Mouse (Mus musculus) kidney, adult 8-10 months (tissue): ENCODE measurements around the gene Phgr1.

Experiments used
- DNase-seq, 2 experiments: peaks; one replicate each; pipeline ENCODE4 v3.0.0; 2022

Phgr1 gene

DNA sequence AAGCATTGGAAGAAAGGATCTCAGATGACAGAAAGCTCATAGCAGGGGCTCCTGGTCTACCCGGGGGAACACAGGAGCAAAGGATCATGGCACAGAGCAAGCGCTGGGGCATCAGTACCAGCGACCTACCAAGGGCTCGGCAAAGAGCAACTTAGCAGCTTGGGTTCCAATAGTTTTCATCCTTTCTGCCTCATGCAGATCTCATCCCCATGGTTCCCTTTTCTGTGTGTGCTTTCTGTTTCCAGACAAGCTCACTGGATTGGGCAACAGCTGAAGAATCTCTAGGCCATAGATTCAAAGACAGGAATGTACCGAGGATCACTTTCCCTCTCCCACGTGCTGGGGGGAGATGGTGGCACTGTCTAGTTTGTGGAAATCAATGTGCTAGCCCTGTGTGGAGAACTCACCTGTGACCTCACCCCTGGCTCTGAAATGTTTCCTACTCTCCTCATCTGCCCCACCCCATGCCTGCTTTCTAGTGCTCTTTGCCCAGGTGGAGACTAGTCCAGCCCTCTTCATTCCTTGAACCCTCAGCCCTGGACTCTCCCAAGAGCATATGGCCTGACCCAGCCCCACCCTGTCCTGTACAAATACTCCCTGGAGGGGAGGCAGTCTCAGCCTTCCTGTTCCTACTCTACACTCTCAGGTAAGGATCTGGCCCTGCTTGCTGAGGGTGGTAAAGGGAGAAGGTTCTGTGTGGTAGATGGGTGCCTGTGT lies at the start of gene Phgr1:
Phgr1 (plus strand) TSS at position 612 of the 717 bp plus-strand sequence.
- no peak for DNase-seq

DNA sequence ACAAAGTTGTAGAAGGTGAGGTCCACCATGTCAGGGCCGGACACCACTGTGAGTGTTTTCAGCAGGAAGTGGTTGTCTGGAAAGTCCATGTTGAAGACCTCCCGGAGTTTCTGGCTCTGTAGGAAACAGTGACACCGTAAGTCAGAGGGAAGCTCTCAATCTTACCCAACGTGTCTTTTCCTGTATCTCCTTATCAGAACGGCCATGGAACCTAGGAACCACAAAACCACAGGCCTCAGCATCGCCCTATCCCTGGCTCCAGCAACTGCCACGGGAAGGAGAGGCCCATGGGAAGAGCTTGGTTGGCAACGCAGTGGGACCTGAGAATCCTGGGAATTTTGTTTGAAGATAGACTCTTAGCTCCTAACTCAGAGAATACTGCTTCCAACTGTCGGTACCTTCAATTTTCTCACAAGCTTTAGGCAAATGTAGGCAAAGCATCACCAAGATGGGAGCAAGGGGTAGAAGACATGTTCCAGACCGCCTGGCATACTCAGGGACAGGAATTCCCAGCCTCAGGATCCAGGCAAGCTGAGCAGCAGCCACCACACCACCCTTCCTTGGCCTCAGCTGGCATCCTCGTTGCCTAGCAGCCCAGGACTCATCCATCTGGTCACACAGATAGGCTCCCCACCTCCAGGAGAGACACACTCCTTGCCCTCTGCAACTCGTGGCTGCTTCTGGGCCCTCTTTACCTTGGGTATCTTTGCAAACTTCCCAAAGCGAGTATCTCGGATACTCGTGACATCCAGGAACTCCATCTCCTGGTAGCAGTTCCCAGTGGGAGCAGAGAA lies 48.7 kb upstream of the Phgr1 start:
- DNase-seq, result no peak

DNA sequence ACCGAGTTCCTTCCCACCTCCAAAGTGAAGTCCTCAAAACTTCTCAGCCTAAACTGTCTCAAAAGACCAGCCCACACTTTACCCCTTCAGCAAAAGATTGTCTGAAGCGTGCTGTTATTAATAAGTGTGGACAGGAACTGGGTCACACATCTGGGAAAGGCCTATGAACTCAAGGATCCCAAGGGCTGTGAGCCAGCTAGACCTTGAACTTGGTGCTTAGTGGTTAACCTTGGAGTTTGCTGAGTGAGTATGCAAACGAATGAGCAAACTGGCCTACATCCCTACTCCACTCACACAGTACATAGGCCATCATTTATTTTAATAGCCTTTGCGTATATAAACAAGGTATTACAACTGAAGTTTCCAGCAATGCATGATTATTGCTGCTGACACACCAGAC lies 47.1 kb upstream of the Phgr1 start:
- peak; percentile 37 to 61 for DNase-seq

DNA sequence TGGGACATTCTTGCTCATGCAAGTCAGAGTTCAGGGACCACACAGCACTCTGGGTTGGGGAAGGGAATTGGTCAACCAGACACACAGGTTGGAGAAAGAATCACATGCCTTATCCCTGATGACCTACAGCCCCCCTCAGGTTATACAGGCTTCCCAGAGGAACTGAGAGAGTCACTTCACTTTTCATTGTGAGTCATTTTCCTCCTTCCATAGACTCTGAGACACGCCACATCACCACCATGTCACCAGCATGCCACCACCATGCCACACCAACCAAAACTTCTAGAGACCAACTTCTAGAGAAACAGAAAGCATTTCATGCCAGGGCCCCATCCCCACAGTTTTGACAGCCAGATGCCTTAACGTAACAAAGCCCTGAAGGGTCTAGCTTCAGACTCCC lies 45.7 kb upstream of the Phgr1 start:
- no peak for DNase-seq

DNA sequence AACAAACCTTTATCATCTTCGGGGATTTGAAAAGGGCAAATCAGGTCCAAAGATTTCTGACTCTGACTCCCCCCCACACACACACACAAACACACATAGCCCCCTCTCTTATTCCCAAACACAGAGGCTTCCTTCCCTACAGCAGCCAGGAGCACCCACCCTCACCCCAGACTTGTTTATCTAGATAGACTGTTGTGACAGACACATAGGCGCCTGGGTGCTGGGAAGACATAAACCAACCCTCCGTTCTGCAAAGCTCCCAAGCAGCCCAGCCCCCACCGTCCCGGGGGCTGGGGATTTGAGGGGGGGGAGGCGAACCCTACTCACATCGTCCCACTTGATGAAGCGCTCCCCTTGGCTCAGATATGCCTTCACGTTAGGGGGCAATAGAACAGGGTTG lies 44.7 kb upstream of the Phgr1 start:
- DNase-seq, result no peak

DNA sequence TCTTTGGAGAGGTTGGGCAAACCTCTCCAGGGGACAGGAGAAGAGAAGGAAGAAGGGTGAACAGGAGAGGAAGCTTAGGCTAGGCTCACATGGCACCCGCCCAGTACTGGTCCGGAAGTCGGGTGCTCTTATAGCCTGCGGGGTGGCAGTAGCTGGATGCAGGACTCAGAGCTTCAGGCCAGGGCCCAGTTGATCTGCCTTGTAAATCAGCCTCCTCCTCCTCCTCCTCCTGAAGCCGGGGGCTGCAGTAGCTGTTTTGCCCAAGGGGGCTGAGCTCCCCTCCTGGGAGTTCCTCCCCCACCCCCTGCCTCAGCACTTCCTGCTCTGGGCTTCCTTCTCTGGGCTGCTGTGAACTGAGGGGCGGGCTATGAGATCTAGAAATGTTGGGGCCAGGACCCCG lies 44.2 kb upstream of the Phgr1 start, which contains the start of gene Plcb2:
Plcb2 (minus strand) TSS at position 102 of the 400 bp plus-strand sequence.
- no peak for DNase-seq

DNA sequence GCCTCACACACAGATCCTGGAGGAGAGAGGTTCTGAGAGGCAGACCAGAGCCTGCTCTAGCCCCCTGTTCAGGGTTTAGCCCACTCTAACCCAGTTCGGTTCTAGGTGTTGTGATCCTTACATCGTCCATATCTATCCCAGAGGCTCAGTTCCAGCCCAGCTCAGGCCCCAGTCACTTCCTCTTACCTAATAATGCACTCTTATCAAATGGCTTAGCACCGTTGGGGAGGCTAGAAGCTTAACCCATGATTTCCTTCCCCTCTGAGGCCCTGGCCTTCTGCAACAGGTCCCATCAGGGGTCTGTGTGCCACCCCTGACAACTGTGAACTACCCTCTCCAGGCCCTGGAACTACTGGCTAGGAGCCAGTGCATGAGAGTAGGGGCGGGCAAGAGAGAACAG lies 43.4 kb upstream of the Phgr1 start:
- no peak for DNase-seq

DNA sequence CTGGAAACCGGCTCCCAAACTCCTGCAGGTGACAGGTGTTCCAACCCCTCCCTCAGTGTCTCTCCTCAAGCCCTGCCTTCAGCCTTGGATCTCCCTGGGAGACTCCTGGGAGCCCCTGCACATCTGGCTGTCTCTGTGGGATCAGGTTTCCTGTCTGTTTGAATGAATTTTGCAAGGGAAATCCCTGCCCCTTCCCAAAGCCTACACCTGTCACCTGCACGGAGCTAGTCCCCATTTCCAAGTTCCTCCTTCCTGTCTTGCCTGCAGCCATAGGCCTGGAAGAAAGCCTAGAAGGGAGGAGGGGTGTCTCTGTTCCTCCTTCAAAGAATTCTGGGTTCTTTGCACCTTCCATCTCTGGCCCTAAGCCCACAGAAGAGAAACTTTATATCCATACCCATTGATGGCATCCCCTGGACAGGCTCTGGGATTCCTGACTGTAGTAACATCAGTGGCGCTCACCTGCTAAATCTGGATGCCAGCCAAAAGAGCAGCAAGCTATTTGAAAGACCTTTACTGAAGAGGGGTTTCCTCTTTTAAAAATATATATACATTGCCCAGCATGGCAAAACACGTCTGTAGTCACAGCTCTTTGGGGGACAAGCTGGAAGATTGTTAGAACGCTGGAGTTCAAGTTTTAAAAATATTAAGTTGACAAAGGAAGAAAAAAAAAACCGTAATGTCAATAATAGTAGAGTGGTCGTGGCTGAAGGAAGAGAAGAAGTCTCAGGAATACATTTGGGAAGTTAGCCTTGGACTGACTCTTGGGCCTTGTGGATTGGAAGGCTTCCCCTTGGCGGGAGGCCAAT lies 42.5 kb upstream of the Phgr1 start:
- no peak for DNase-seq

DNA sequence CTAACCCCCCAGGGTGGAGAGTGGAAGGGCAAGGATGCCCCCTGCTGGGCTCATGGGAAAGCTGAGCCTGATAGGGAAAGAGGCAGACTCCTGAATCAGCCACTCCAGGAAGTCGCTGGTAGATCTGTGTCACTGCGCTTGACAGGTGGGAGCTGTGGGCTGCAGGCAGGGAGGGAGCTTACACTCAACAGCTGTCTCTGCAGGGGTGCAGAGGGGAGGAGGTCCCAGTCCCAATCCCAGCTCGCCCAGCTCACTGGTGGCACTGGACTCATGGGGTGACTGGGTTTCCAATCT lies 42.0 kb upstream of the Phgr1 start:
- DNase-seq, result peak; percentile 58 to 75

DNA sequence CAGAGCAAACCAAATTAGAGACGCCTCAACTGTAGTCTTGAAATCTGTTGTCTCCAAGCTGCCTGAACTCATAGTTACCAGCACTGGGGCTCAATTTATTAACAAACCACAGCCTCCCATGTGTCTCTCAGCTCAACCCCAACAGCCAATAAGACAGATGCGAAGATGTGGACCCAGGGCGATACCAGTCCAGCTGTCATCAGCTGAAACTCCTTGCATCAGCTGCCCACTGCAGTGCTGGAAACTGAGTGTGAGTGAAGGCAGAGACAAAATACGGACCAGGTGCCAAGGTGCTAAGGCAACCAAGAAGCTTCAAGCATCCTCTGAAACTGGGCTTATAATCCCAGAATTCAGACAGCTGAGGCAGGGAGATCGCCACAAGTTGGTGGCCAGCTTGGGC lies 40.6 kb upstream of the Phgr1 start:
- DNase-seq, result no peak

DNA sequence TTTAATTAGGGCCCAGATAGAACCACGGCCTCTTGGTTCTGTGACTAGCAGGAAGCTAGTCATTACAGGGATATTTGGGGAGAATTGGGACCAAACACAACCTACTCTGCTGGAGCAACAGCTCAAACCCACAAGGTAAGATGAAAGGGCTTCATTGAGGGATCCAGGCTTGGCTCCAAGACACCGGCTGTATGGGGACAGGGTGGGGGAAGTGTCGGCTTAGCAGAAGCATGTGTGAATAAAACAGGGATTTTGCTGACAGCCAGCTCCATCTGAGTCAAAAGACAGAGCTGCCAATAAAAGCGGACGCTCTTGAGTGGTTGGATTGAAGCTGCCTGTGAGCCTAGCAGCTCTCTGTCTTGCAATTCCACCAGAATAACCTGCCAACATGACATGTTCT lies 39.2 kb upstream of the Phgr1 start:
- DNase-seq, result no peak

DNA sequence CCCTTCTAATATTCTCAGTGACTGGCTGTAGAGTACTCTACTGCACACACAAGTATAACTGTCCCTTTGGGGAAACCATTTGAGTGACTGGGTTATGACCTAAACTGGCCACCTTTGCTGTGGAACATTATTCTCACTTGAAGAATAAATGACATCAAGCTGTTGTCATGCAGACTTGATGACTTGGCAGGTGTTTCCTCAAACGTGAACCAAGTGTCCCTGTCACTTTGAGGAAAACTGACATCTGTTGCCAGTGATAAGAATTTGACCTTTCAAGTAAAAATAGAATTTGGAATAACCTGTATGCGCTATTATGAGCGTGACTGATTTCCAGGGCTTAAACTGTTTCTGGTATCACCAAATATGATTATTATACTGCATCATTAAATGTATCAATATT lies 32.2 kb upstream of the Phgr1 start:
- no peak for DNase-seq

DNA sequence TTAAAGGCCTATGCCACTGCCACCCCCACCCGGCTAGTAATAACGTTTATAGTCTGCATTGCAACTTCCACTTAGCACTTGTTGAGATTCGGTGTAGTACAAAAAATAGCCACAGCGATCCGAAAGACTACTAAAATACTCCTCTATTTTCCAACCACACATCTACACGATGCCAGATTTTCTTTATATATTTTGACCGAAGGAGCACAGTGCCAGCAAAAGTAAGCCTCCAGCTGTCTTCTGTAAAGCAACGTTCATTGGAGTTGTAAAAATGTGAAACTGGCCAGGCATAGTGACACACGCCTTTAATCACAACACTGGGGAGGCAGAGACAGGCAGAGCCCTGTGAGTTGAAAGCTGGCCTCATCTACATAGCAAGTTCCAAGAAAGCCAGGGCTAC lies 31.4 kb upstream of the Phgr1 start:
- DNase-seq, result no peak

DNA sequence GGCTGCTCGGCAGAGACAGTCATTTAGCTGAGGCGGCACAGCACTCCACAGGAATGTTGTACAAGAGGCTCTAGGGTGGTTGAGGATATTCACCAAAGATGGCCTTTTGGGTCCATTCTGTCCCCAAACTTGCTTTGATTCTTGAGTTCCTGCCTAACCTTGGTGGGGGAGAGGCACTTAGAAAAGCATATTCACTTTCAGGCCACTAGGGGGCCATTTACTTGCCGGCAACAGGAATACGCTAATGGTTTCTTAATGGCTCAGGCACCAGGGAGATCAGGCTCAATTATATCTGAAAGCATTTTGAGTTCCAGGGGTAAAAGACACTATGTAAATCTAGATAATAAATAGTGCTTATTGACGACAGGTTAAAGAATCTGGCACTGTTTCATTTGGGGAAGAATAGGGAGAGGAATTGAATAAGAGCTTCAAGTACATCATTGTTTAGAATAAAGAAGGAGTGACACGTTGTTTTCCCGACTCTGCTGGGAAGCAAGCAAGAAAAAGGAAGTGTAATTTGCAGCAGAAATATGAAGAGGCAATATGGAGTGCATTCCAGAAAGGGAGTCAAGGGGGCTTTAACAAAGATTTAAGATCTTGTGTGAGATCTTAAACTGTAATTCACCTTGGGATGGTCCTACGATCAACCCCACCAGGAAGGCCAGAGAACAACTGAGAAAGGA lies 29.2 kb upstream of the Phgr1 start:
- peak; percentile 37 to 46 for DNase-seq

DNA sequence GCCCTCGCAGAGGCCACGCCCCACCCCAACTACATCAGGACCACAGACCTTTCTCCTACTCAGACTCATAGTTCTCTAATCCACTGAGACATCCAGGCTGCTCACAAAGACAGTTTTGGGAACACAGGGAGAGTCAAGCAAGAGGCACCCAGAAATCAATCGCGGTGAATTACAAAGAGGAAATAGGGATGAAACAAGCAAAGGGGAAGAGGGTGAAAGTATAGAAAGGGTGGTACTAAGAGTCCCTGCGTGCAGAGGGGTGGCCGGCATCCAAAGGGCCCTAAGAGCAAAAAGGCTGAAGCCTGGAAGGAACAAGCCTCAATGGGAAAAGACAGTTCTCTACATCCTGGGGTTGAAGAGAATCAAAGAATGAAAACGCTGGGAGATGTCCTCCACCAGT lies 27.9 kb upstream of the Phgr1 start:
- DNase-seq, result no peak

DNA sequence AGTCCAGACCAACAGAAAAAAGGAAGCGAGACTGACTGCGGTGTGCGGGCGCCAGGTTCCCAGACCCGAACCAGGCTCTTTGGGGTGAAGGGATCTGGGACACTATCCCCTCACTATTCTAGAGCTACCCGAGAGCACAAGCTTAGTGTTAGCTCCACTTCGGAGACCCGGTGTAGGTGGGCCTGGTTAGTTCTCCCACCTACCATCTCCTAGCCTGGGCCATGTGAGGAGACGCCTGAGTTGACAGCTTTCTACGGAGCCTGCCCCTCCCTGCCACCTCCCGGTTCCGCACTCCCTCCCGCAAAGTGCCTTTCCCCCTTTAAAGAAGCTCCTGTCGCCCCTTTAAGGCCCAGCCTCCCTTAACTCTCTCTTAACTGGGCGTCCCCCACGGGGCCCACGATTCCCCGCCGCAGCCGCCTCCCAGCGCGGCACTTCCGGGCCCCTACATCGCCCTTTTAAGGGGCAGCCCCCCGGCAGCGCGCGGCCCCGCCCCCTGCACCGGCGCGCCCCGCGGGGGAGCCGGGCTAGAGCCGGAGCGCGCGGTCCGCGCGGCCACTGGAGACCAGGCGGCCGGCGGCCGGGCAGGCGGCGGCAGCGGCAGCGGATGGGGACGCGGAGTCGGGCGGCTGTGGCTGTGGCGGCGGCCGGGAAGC lies 27.2 kb upstream of the Phgr1 start, which contains the start of gene Inafm2:
Inafm2 (plus strand) TSS at position 527 of the 653 bp plus-strand sequence.
- DNase-seq, result peak; percentile 90 to 92

DNA sequence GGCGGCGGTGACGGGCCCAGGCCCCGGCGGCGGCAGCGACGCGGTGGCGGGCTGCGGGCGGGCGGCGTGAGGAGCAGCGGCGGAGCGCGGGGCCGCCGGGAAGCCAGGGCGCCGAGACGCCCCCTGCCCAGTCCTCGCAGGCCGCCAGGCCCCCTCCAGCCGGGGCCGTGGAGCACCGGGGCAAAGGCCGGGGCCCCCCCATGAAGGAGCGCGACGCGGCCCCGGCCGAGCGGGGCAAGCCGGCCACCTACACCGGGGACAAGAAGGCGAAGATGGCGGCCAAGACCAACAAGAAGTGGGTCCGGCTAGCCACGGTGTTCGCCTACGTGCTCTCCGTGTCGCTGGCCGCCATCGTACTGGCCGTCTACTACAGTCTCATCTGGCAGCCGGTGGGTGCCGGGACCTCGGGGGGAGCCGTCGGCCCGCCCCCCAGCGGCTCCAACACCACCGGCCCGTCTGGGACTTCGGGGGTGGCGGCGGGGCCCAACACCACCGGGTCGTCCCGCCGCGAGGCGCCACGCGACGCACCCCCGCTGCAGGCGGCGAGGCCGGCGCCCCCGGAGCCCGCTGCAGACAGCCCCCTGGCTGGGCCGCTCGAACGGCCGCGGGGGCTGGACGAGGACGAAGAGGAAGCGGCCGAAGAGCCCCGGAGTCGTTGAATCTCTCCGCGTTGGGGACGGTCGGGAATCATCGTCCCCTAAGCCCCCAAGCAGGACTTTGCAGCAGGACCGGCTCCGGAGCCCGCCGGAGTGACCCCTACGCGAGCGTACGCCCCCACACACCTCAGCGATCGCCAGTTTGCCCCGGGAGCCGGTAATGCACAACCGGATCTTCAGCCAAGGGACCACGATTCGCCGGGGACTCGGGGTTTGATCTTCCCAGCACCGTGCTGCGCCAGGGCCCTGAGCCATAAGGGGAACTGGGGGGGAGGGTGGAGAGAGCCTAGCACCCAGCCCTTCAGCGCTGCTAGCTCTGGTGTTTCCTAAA lies 26.4 kb upstream of the Phgr1 start:
- DNase-seq, result peak in 1 of 2 experiments; percentile 15

DNA sequence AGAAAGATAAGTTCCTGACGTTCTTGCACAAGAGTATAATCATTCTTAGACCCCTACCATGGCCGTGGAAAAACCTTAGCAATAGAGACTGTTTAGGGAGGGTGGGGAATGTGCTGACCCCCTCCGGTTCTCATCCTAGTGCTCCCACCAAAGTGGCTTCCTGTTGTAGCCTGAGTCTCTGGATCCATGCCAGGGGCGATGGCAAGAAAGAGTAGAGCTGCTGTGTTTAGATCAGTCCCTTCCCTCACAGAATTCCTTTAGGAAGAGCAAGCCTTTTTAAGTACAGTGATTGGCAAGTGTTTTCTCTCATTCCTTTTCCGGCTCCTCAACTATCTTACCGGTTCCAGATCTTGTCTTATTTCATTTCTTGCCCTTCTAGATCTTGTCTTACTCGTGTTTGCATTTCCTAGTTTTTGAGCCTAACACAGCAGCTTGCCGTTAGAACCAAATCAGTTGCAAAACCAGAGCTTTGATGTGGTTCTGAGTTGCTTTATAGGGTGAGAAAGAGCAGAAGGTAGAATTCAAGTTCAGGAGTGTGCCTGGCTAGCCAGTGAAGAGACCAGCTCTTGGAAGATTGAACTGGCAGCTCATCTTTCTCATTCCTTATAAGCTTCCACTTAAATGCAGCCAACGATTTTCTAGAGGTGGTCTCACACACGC lies 25.1 kb upstream of the Phgr1 start:
- DNase-seq, result peak in 1 of 2 experiments; percentile 19

DNA sequence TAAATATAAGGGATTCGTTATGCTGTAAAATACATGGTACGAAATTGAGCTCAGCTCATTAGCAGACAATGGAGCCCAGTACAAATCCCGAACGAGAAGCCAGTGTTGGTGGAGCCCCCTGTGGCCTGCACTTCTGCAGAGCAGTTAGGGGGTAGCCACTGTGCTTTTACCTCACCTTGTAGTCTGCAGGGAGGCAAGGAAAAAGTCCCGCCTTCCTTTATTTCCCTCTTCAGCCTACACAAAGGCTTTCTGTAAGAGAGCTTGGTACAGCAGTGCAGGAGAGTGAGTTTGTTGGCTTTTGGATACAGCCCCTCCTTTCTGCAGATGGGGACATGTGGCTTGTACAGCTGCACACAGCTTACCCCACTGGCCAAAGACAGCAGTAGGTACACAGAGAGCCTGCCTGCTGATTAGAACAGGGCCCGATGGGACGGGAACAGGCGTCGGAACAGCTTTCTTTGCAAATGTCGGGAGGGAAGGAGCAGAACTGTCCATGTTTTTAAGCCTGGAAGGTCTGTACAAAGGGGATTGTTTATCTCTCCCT lies 23.2 kb upstream of the Phgr1 start:
- DNase-seq, result no peak

DNA sequence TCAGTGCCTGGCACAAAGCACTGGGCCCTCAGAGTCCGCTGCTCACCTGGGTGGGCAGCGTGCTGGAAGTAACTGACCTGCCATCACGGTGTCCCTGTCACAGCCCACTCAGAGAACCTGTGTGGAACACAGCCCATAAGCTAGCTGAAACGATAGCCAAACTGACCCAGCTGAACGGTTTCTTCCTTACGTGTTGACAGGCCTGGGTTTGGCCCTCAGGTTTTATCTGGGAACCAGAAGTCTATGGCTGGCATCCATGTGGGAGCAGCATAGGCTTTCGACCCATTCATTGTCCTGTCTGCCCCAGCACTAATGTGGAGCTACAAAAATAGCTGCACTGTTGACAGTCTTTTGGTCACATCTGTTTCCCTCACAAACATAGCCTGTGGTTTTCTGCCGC lies 22.1 kb upstream of the Phgr1 start:
- no peak for DNase-seq
